Mouse (Mus musculus) MEL (cell line): ENCODE data around the gene AW549877. TPM values are rescaled to one million over a fixed set of nuclear protein-coding genes. Genes with fewer than 3 reads are reported as not detected.

Experiments used
- DNase-seq: peaks from one replicate; pipeline ENCODE4 v3.0.0; 2011; ENCODE audit warnings: low read depth, low spot score
- H3K27ac ChIP-seq: 2 replicates; pipeline ENCODE4 v1.5.1; 2012; ENCODE audit warnings: low read depth, mild to moderate bottlenecking, control low read depth, low read length, moderate library complexity; ENCODE audit not compliant: control insufficient read depth
- H3K27me3 ChIP-seq, 2 experiments: fragments of 150-350 bp in 1 of 2; sonication (generic) in 1 of 2; 2 replicates each; pipeline ENCODE4 v1.6.1; 2012; ENCODE audit warnings: low read length in 2 of 2, mild to moderate bottlenecking in 2 of 2, improper control_type of control experiment in 1 of 2, moderate library complexity in 1 of 2; ENCODE audit not compliant: insufficient read depth in 2 of 2, control insufficient read depth in 1 of 2
- H3K36me3 ChIP-seq, 2 experiments: 2 replicates each; pipeline ENCODE4 v1.6.1; 2012 to 2014; ENCODE audit warnings: low read length in 2 of 2, improper control_type of control experiment in 1 of 2, inconsistent platforms in 1 of 2, mild to moderate bottlenecking in 1 of 2; ENCODE audit not compliant: insufficient read depth in 2 of 2, control insufficient read depth in 1 of 2
- H3K4me1 ChIP-seq, 2 experiments: fragments of 150-350 bp in 1 of 2; sonication (generic) in 1 of 2; 2 replicates each; pipeline ENCODE4 v1.6.1; 2012; ENCODE audit warnings: low read length in 2 of 2, improper control_type of control experiment in 1 of 2, mild to moderate bottlenecking in 1 of 2; ENCODE audit not compliant: insufficient read depth in 2 of 2, control insufficient read depth in 1 of 2
- H3K4me3 ChIP-seq, 2 experiments: fragments of 150-350 bp in 1 of 2; sonication (generic) in 1 of 2; 2 replicates each; pipeline ENCODE4 v1.5.1; 2012; ENCODE audit warnings: low read depth in 2 of 2, low read length in 2 of 2, mild to moderate bottlenecking in 2 of 2, moderate library complexity in 2 of 2, control low read depth in 1 of 2, improper control_type of control experiment in 1 of 2; ENCODE audit not compliant: control insufficient read depth in 1 of 2, insufficient read depth in 1 of 2
- H3K79me2 ChIP-seq: 2 replicates; pipeline ENCODE4 v1.6.1; 2012; ENCODE audit warnings: mild to moderate bottlenecking, low read length, moderate library complexity; ENCODE audit not compliant: control insufficient read depth, poor library complexity, insufficient read depth
- H3K9ac ChIP-seq: 2 replicates; pipeline ENCODE4 v1.6.1; 2012; ENCODE audit warnings: low read depth, mild to moderate bottlenecking, control low read depth, low read length, moderate library complexity; ENCODE audit not compliant: control insufficient read depth, poor library complexity, severe bottlenecking
- H3K9me3 ChIP-seq: fragments of 150-350 bp; sonication (generic); replicated peaks from 2 replicates; pipeline ENCODE4 v1.6.1; 2012; ENCODE audit warnings: mild to moderate bottlenecking, low read length, improper control_type of control experiment, moderate library complexity; ENCODE audit not compliant: insufficient read depth
- CHD1 ChIP-seq: IDR thresholded peaks from 2 replicates; pipeline ENCODE4 v1.6.1; 2012; ENCODE audit warnings: low read depth, mild to moderate bottlenecking, inconsistent platforms, low read length, improper control_type of control experiment
- CHD2 ChIP-seq: IDR thresholded peaks from 2 replicates; pipeline ENCODE4 v1.6.1; 2011; ENCODE audit warnings: low read length, improper control_type of control experiment
- CTCF ChIP-seq, 3 experiments: IDR thresholded peaks in 2 of 3; conservative IDR thresholded peaks in 1 of 3; 2 replicates each; pipeline ENCODE4 v1.5.1; 2011 to 2012; ENCODE audit warnings: low read length in 3 of 3, low read depth in 2 of 3, mild to moderate bottlenecking in 2 of 3, improper control_type of control experiment in 1 of 3, inconsistent platforms in 1 of 3, mixed read lengths in 1 of 3, moderate library complexity in 1 of 3; ENCODE audit not compliant: control insufficient read depth in 1 of 3, insufficient read depth in 1 of 3, poor library complexity in 1 of 3, severe bottlenecking in 1 of 3
- E2F4 ChIP-seq: IDR thresholded peaks from 2 replicates; pipeline ENCODE4 v1.6.1; 2011; ENCODE audit warnings: low read depth, low read length, improper control_type of control experiment, borderline replicate concordance
- EP300 ChIP-seq, 2 experiments: IDR thresholded peaks; 2 replicates each; pipeline ENCODE4 v1.6.1; 2011; ENCODE audit warnings: improper control_type of control experiment in 2 of 2, low read length in 2 of 2, low read depth in 1 of 2, mild to moderate bottlenecking in 1 of 2
- GABPA ChIP-seq: IDR thresholded peaks from 2 replicates; pipeline ENCODE4 v1.6.1; 2012; ENCODE audit warnings: low read depth, mild to moderate bottlenecking, inconsistent platforms, low read length, improper control_type of control experiment, moderate library complexity
- MAX ChIP-seq: IDR thresholded peaks from 2 replicates; pipeline ENCODE4 v1.6.1; 2011; ENCODE audit warnings: low read length, improper control_type of control experiment
- MAZ ChIP-seq: IDR thresholded peaks from 2 replicates; pipeline ENCODE4 v1.6.1; 2012; ENCODE audit warnings: low read depth, mild to moderate bottlenecking, inconsistent platforms, low read length, improper control_type of control experiment
- MYB ChIP-seq: IDR thresholded peaks from 2 replicates; pipeline ENCODE4 v1.6.1; 2011; ENCODE audit warnings: mild to moderate bottlenecking, low read depth, low read length, improper control_type of control experiment
- MYC ChIP-seq: IDR thresholded peaks from 2 replicates; pipeline ENCODE4 v1.6.1; 2011; ENCODE audit warnings: low read depth, mild to moderate bottlenecking, low read length, improper control_type of control experiment, moderate library complexity
- NELFE ChIP-seq: IDR thresholded peaks from 2 replicates; pipeline ENCODE4 v1.6.1; 2011; ENCODE audit warnings: low read depth, low read length, improper control_type of control experiment
- NRF1 ChIP-seq: IDR thresholded peaks from 2 replicates; pipeline ENCODE4 v1.6.1; 2014; ENCODE audit warnings: low read depth, mild to moderate bottlenecking, inconsistent platforms, low read length, improper control_type of control experiment, moderate library complexity; ENCODE audit not compliant: poor library complexity, insufficient read depth, severe bottlenecking
- POLR2A ChIP-seq, 2 experiments: IDR thresholded peaks; 2 replicates each; pipeline ENCODE4 v1.6.1; 2011 to 2012; ENCODE audit warnings: low read length in 2 of 2, mild to moderate bottlenecking in 2 of 2, control low read depth in 1 of 2, improper control_type of control experiment in 1 of 2, low read depth in 1 of 2, moderate library complexity in 1 of 2; ENCODE audit not compliant: control insufficient read depth in 1 of 2, insufficient read depth in 1 of 2, poor library complexity in 1 of 2
- POLR2AphosphoS5 ChIP-seq: IDR thresholded peaks from 2 replicates; pipeline ENCODE4 v1.6.1; 2012; ENCODE audit warnings: low read depth, borderline replicate concordance, mild to moderate bottlenecking, inconsistent platforms, low read length, moderate library complexity, mixed read lengths
- RAD21 ChIP-seq: IDR thresholded peaks from 2 replicates; pipeline ENCODE4 v1.6.1; 2011; ENCODE audit warnings: mild to moderate bottlenecking, low read depth, low read length, improper control_type of control experiment
- RCOR1 ChIP-seq: IDR thresholded peaks from 2 replicates; pipeline ENCODE4 v1.6.1; 2012; ENCODE audit warnings: low read depth, mild to moderate bottlenecking, inconsistent platforms, low read length, improper control_type of control experiment
- SIN3A ChIP-seq: IDR thresholded peaks from 2 replicates; pipeline ENCODE4 v1.6.1; 2012; ENCODE audit warnings: low read length, improper control_type of control experiment, inconsistent platforms
- TBP ChIP-seq: IDR thresholded peaks from 2 replicates; pipeline ENCODE4 v1.8.0; 2011; ENCODE audit warnings: low read depth, low read length, improper control_type of control experiment
- TCF12 ChIP-seq: IDR thresholded peaks from 2 replicates; pipeline ENCODE4 v1.6.1; 2014; ENCODE audit warnings: low read depth, mild to moderate bottlenecking, inconsistent platforms, low read length, improper control_type of control experiment, moderate library complexity
- UBTF ChIP-seq: IDR thresholded peaks from 2 replicates; pipeline ENCODE4 v1.6.1; 2012; ENCODE audit warnings: low read depth, mild to moderate bottlenecking, inconsistent platforms, low read length, improper control_type of control experiment, moderate library complexity, borderline replicate concordance; ENCODE audit not compliant: insufficient read depth
- USF2 ChIP-seq, 2 experiments: IDR thresholded peaks; 2 replicates each; pipeline ENCODE4 v1.6.1; 2011 to 2012; ENCODE audit warnings: improper control_type of control experiment in 2 of 2, low read length in 2 of 2, borderline replicate concordance in 1 of 2, inconsistent platforms in 1 of 2, low read depth in 1 of 2, mild to moderate bottlenecking in 1 of 2; ENCODE audit not compliant: insufficient read depth in 1 of 2
- ZMIZ1 ChIP-seq: IDR thresholded peaks from 2 replicates; pipeline ENCODE4 v1.6.1; 2012; ENCODE audit warnings: low read depth, mild to moderate bottlenecking, inconsistent platforms, low read length, improper control_type of control experiment, moderate library complexity
- ZNF384 ChIP-seq: IDR thresholded peaks from 2 replicates; pipeline ENCODE4 v1.6.1; 2012; ENCODE audit warnings: low read depth, mild to moderate bottlenecking, inconsistent platforms, low read length, improper control_type of control experiment
- polyA plus RNA-seq, 2 experiments: library from polyadenylated mRNA; stranded (reverse) in 1 of 2; unstranded in 1 of 2; fragments of >175 nt in 1 of 2; fragments of >200 nt in 1 of 2; gene quantifications; 2 replicates each; pipeline versions ENCODE4 v1.2.1 to v1.2.4; 2012; ENCODE audit warnings: low replicate concordance in 2 of 2, low read depth in 1 of 2; ENCODE audit not compliant: insufficient read length in 2 of 2, insufficient read depth in 1 of 2, missing spikeins in 1 of 2
- total RNA-seq: library from RNA; depleted of rRNA; stranded (reverse); fragments of 300-350 nt; gene quantifications from 2 replicates; pipeline ENCODE4 v1.2.3, GENCODE M21; 2012

Gene AW549877
- total and polyA plus RNA-seq, 3 experiments: 5.0 to 13.5 TPM; not detected in 1

DNA sequence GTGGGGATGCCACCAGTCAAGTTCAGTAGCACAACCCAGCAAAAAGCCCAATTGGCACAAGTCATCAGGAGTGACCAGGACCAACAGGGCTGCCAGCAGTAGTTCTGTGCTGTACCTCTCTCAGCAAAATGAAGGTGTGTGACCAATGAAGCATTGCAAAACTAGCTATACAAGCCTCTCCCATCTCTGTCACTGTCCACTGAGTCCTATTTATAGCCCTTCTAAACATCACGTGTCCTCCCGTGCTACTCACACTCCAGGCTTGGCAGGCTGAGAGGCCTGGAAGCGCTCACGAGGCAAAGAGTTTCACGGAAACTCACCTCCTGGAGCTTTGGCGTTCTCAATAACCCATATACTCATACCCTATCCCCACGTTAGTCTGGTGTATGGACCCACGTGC is 33.3 kb downstream of the AW549877 start:
- Histone ChIP-seq H3K27ac (no peak overlapping the region), H3K27me3 (no peaks in the 10 kb centered on the region), H3K36me3 (no peaks in the 10 kb centered on the region), H3K4me1 (no peaks in the 10 kb centered on the region), H3K9ac (no peak overlapping the region), H3K4me3 (no peak overlapping the region), H3K9me3 (no peaks in the 10 kb centered on the region), H3K79me2 (no peaks in the 10 kb centered on the region)
- DNase-seq: no peak
- TF ChIP-seq CTCF (IDR thresholded peaks at IDR 0.05 in 2 of 3, conservative IDR thresholded peaks at IDR 0.05 in 1 of 3; ENCODE audit: control insufficient read depth in 1 of 3, insufficient read depth in 1 of 3, low read depth in 2 of 3, low read length in 3 of 3, poor library complexity in 1 of 3, severe bottlenecking in 1 of 3) (no peak), TCF12 (no peak), POLR2AphosphoS5 (no peak), MAX (no peak), RAD21 (no peak), NRF1 (no peak), POLR2A (IDR thresholded peaks at IDR 0.05; ENCODE audit: control insufficient read depth in 1 of 2, insufficient read depth in 1 of 2, low read depth in 1 of 2, low read length in 2 of 2, poor library complexity in 1 of 2) (no peak), MYB (no peak), MAZ (no peak), SIN3A (no peak), USF2 (IDR thresholded peaks at IDR 0.05; ENCODE audit: borderline replicate concordance in 1 of 2, insufficient read depth in 1 of 2, low read depth in 1 of 2, low read length in 2 of 2) (no peak), CHD1 (no peak), MYC (no peak), NELFE (no peak)

DNA sequence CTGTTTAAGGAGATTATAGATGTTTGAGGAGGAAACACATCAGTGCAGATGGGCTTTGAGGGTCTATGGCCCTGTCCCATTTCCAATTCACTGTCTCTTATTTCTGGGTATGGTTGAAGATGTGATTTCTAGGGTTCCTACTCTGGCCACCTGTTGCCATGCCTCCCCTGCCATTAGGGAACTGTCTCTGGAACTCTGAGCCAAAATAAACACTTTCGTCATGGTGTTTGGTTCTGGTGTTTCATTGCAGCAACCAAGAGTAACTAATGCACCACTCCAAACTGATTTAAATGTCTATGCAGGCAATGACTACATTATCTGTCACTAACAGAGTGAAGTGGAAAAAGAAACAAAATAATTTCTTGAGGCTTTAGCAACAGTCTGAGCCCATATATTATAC is 35.5 kb downstream of the AW549877 start:
- Histone ChIP-seq H3K27me3 (no peaks in the 10 kb centered on the region), H3K79me2 (no peaks in the 10 kb centered on the region), H3K9ac (no peak overlapping the region), H3K4me3 (no peak overlapping the region), H3K36me3 (no peaks in the 10 kb centered on the region), H3K27ac (no peak overlapping the region), H3K4me1 (no peaks in the 10 kb centered on the region), H3K9me3 (no peaks in the 10 kb centered on the region)
- no peak for DNase-seq
- TF ChIP-seq ZMIZ1 (no peak), POLR2AphosphoS5 (no peak), GABPA (no peak), CHD2 (no peak), TCF12 (no peak), CHD1 (no peak), EP300 (IDR thresholded peaks at IDR 0.05; ENCODE audit: low read depth in 1 of 2, low read length in 2 of 2) (no peak), USF2 (IDR thresholded peaks at IDR 0.05; ENCODE audit: borderline replicate concordance in 1 of 2, insufficient read depth in 1 of 2, low read depth in 1 of 2, low read length in 2 of 2) (no peak), MAZ (no peak), MYB (no peak), NRF1 (no peak), E2F4 (no peak), TBP (no peak), CTCF (IDR thresholded peaks at IDR 0.05 in 2 of 3, conservative IDR thresholded peaks at IDR 0.05 in 1 of 3; ENCODE audit: control insufficient read depth in 1 of 3, insufficient read depth in 1 of 3, low read depth in 2 of 3, low read length in 3 of 3, poor library complexity in 1 of 3, severe bottlenecking in 1 of 3) (no peak), UBTF (no peak), ZNF384 (no peak), RCOR1 (no peak), MAX (no peak)
